9 mouse cellular contexts compared by ENCODE assay signal in the genomic region with DNA sequence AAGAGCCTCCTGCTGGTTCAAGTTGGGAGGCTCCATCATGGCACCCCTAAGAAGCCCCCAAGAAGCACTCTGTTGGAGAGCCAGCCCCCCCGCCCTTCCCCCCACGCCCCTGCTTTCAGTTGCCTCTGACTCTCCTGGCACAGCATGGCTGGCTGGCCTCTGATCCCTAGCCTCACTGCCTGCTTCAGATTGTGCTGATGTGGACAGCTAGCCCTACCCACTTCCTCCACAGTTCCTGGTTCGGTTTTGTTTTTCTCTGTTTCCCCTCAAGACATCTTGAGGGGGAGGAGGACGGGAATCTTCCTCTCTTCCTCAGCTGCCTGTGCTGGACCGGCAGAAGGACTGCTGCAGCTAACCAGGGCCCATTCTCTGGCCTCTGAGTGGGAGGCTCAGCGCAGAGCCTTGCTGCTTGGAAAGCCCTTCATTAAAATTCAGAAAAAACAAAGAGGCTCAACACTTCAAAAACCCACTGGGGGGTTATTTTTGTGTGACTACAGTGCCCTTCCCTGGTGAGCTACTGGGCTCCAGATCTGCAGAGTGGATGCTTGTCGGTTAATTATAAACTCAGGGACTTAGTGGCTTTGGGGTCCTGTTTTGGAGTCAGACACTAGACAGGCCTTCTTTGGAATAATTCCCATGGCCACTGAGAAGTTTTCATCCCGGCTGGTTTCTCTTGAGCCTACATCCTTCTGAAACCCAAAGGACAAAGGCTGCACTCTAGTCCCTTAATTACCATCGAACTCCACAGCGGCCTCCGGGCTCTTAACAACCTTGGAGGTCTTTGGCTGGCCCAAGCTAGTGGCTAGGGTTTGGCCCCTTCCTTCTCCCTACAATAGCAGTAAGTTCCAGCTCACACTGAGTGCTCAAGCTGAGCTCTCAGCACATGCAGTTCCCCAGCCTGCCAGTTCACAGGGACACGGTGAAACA.
DNase-seq lines count a peak whose midpoint lies in the region; ATAC-seq lines count a peak whose summit lies in the region.
"Had no signal": no experiment of that assay in that cellular context is flagged by ENCODE, and none has a peak within 500 bp of the region (broad histone marks: within the 10 kb centered on the region; RNA-seq: fewer than 3 reads in every experiment).

No protein-coding gene starts in this region.

- H3K27ac ChIP-seq in liver, embryonic 16.5 days (ENCODE audit: low read length): no peak overlapping the region
- H3K27ac ChIP-seq in liver, embryonic 12.5 days: no peak overlapping the region
- H3K27ac ChIP-seq: embryonic facial prominence, embryonic 15.5 days had no signal

- WGBS in liver, embryonic 16.5 days (ENCODE audit: insufficient replicate concordance): 42% methylated on average over 12 of the region's 12 CpGs
- WGBS in liver, embryonic 12.5 days (ENCODE audit: insufficient replicate concordance): 42% methylated on average over 12 of the region's 12 CpGs

- peak; percentile 48 for DNase-seq in embryo, embryonic 10 days (ENCODE audit: low spot score)
- no peak for DNase-seq in embryo, embryonic 9.5 days (ENCODE audit: extremely low spot score)
- DNase-seq in retina, embryonic 14.5 days (ENCODE audit: low spot score): peak; percentile 48
- no peak for DNase-seq in adrenal gland, adult (ENCODE audit: inconsistent age in 2 of 2, low spot score in 1 of 2)

- no peaks in the 10 kb centered on the region for H3K36me3 ChIP-seq in liver, embryonic 16.5 days (ENCODE audit: control insufficient read depth, insufficient read depth)
- H3K36me3 ChIP-seq in liver, embryonic 12.5 days: no peaks in the 10 kb centered on the region; the same call in 1 of the 2 replicates

- no peak overlapping the region for H3K4me3 ChIP-seq in liver, embryonic 16.5 days (ENCODE audit: low read depth, low read length)
- H3K4me3 ChIP-seq in liver, embryonic 12.5 days: no peak overlapping the region
- H3K4me3 ChIP-seq: embryonic facial prominence, embryonic 15.5 days had no signal

- H3K9me3 ChIP-seq in liver, embryonic 16.5 days (replicated peaks; ENCODE audit: control insufficient read depth, low read length): no peaks in the 10 kb centered on the region
- H3K9me3 ChIP-seq in liver, embryonic 12.5 days (replicated peaks): no peaks in the 10 kb centered on the region
- H3K9me3 ChIP-seq: embryonic facial prominence, embryonic 15.5 days had no signal

- H3K9ac ChIP-seq in liver, embryonic 16.5 days (ENCODE audit: low read depth, low read length): no peak overlapping the region
- H3K9ac ChIP-seq in liver, embryonic 12.5 days: no peak overlapping the region
- H3K9ac ChIP-seq: embryonic facial prominence, embryonic 15.5 days had no signal

- peak; percentile 19; the same call in 1 of the 2 replicates for ATAC-seq in liver, embryonic 16.5 days (ENCODE audit: low read depth)
- ATAC-seq in liver, embryonic 12.5 days: no peak
- peak; percentile 23; the same call in 1 of the 2 replicates for ATAC-seq in granulocyte monocyte progenitor cell, adult 5-6 weeks (replicated peaks; ENCODE audit: poor library complexity, severe bottlenecking)
- no peak for ATAC-seq in erythroid progenitor cell, adult 5-6 weeks (replicated peaks; ENCODE audit: low FRiP score, poor library complexity, severe bottlenecking)

- H3K4me1 ChIP-seq in liver, embryonic 16.5 days (ENCODE audit: control insufficient read depth, low read depth, low read length): no peaks in the 10 kb centered on the region
- H3K4me1 ChIP-seq in liver, embryonic 12.5 days: peaks cover 9% of the 10 kb centered on the region

- no peak overlapping the region for H3K4me2 ChIP-seq in liver, embryonic 16.5 days (ENCODE audit: low read depth, low read length)
- H3K4me2 ChIP-seq in liver, embryonic 12.5 days: no peak overlapping the region
- H3K4me2 ChIP-seq: embryonic facial prominence, embryonic 15.5 days had no signal

- no peaks in the 10 kb centered on the region for H3K27me3 ChIP-seq in liver, embryonic 16.5 days (ENCODE audit: control insufficient read depth, insufficient read depth, low read depth, low read length)
- H3K27me3 ChIP-seq in liver, embryonic 12.5 days (replicated peaks): peaks cover 7% of the 10 kb centered on the region; the same call in 1 of the 2 replicates
- H3K27me3 ChIP-seq: embryonic facial prominence, embryonic 15.5 days had no signal

Comparison
In these comparisons a context has a peak if more than half of its experiments do, and no peak if none do; other contexts are left out.
1. DNase-seq: peak in embryo, embryonic 10 days (single experiment) and retina, embryonic 14.5 days (single experiment); none in embryo, embryonic 9.5 days (single experiment) and adrenal gland, adult (0 of 2).
2. ATAC-seq: peak in liver, embryonic 16.5 days (single experiment) and granulocyte monocyte progenitor cell, adult 5-6 weeks (single experiment); none in liver, embryonic 12.5 days (single experiment) and erythroid progenitor cell, adult 5-6 weeks (single experiment).